ENCODE assay signal across 26 mouse cellular contexts in genomic region chr9:32798171-32798570, GRCm38 (mm10).
"Had no signal": no experiment of that assay in that cellular context is flagged by ENCODE, and none has a peak within 500 bp of the region (broad histone marks: within the 10 kb centered on the region; RNA-seq: fewer than 3 reads in every experiment).

No protein-coding gene starts in this region.

- H3K27me3 ChIP-seq: heart, embryonic 12.5 days; hindbrain, embryonic 12.5 days; intestine, embryonic 15.5 days; limb, embryonic 12.5 days; liver, embryonic 13.5 days; liver, embryonic 15.5 days had no signal

- H3K9ac ChIP-seq: heart, embryonic 12.5 days; hindbrain, embryonic 12.5 days; hindbrain, embryonic 14.5 days; intestine, embryonic 15.5 days; limb, embryonic 12.5 days; liver, embryonic 13.5 days; liver, embryonic 15.5 days had no signal

- ATAC-seq: hindbrain, embryonic 16.5 days; intestine, embryonic 15.5 days; intestine, postnatal 0 days had no signal

- H3K4me1 ChIP-seq: heart, embryonic 12.5 days; hindbrain, embryonic 10.5 days; hindbrain, embryonic 12.5 days; intestine, embryonic 15.5 days; limb, embryonic 12.5 days; liver, embryonic 13.5 days; liver, embryonic 15.5 days had no signal

- H3K4me2 ChIP-seq: heart, embryonic 12.5 days; hindbrain, embryonic 12.5 days; hindbrain, embryonic 14.5 days; intestine, embryonic 15.5 days; limb, embryonic 12.5 days; liver, embryonic 11.5 days; liver, embryonic 13.5 days; liver, embryonic 15.5 days had no signal

- H3K27ac ChIP-seq: gastrocnemius, adult 2 months; hindbrain, embryonic 10.5 days; hindbrain, embryonic 12.5 days; hindbrain, embryonic 14.5 days; intestine, embryonic 15.5 days; kidney, postnatal 0 days; left cerebral cortex, adult 2 months; limb, embryonic 10.5 days; limb, embryonic 12.5 days; liver, embryonic 13.5 days; liver, embryonic 15.5 days had no signal

- H3K4me3 ChIP-seq: gastrocnemius, adult 2 months; heart, embryonic 12.5 days; hindbrain, embryonic 10.5 days; hindbrain, embryonic 12.5 days; intestine, embryonic 15.5 days; left cerebral cortex, adult 2 months; limb, embryonic 10.5 days; limb, embryonic 12.5 days; liver, embryonic 13.5 days; liver, embryonic 15.5 days had no signal

- H3K36me3 ChIP-seq: heart, embryonic 12.5 days; hindbrain, embryonic 10.5 days; hindbrain, embryonic 12.5 days; intestine, embryonic 15.5 days; limb, embryonic 10.5 days; limb, embryonic 12.5 days; liver, embryonic 13.5 days; liver, embryonic 15.5 days had no signal

- H3K9me3 ChIP-seq: heart, embryonic 12.5 days; hindbrain, embryonic 10.5 days; hindbrain, embryonic 12.5 days; intestine, embryonic 15.5 days; limb, embryonic 10.5 days; limb, embryonic 12.5 days; liver, embryonic 13.5 days; liver, embryonic 15.5 days had no signal

- DNase-seq: gastrocnemius, adult 2 months; gastrocnemius, postnatal 10 days; gastrocnemius, postnatal 36 days; heart, adult 18-20 months; heart, postnatal 10 days; heart, postnatal 4 days; kidney, adult 18-20 months; kidney, adult 8-10 months; kidney, postnatal 14 days; kidney, postnatal 36 days; layer of hippocampus, adult 9-11 months; liver; liver, embryonic 13.5 days had no signal
